Mouse (Mus musculus): ENCODE results near the gene Hist2h2bb. TPM values are rescaled to one million over a fixed set of nuclear protein-coding genes. Genes with fewer than 3 reads are reported as not detected.
"Not testable (repeated sequence)": the region's sequence is repeated elsewhere in the genome, so short reads cannot be mapped to it uniquely, and the experiment has no call there.

Hist2h2bb gene
- polyA plus RNA-seq, 1 experiment from 2014 or later: 15.5 TPM

DNA sequence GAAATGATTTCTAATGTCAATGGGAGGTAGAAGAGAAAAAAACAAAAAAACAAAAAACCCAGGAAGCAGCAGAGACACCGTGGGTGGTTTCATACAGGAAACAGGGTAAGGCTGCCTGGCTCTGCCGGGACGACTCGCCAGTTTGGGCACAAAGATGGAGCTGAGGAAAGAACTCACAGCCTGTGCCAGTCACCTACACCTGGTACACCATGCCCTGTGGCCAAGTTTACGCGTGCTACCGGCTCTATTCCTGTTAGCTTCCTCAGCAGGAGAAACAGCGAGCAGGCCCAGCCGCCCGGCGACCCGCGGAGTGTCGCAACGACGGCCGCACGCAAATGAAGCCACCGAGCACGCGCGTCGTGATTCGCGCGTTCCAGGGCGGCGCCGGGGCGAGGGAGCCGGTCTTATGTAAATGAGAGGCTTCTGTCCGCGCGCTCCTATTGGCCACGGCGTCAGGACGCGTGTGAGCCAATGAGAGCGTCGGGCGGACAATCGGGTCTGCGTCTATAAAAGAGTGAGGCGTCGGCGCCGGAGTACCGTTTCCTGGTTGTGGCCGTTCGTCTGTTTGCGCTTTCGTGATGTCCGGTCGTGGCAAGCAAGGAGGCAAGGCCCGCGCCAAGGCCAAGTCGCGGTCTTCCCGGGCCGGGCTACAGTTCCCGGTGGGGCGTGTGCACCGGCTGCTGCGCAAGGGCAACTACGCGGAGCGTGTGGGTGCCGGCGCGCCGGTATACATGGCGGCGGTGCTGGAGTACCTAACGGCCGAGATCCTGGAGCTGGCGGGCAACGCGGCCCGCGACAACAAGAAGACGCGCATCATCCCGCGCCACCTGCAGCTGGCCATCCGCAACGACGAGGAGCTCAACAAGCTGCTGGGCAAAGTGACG is 24.3 kb upstream of the Hist2h2bb start, which contains the start of gene Hist2h2aa1:
Hist2h2aa1 (plus strand) TSS at position 495 of the 884 bp plus-strand sequence.
- H3K9me3 ChIP-seq, H3K27me3 ChIP-seq, H3K36me3 ChIP-seq: not testable (repeated sequence)
- Histone ChIP-seq H3K4me1 (peaks cover 46% of the 10 kb centered on the region), H3K27ac (peak within 1 kb of the TSS; percentile 99), H3K9ac (peak within 1 kb of the TSS; percentile 83), H3K4me3 (peak within 1 kb of the TSS; percentile 53), H3K4me2 (replicated peaks) (peak within 1 kb of the TSS; percentile 66)
- ATAC-seq (ENCODE audit: low FRiP score, low read depth): peak; percentile 90
- 0% methylated on average over 45 of the region's 88 CpGs for WGBS

DNA sequence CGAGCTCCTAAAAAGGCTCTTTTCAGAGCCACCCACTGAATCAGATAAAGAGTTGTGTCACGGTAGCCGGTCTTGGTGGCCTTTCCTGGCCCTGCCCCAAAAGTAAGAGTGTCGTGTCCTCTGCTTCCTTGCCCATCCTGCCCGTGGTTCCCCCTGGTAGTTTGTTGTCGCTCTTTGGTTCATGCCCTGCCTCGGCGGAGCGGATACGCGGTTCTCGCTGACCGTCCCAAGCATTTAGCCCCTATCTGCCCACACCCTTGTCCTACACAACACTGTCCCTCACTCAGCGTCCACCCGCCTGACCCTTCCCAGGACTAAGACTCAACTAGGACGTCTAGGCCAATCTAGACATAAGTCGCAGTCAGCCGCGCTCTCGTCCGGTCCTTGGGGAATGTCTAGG is 23.5 kb upstream of the Hist2h2bb start:
- 0% methylated on average over 10 of the region's 21 CpGs for WGBS
- H3K36me3 ChIP-seq; H3K9me3 ChIP-seq; H3K27me3 ChIP-seq; ATAC-seq (ENCODE audit: low FRiP score, low read depth): not testable (repeated sequence)
- Histone ChIP-seq H3K27ac (peak overlapping the region; percentile 75; the same call in 1 of the 2 replicates), H3K4me3 (peak overlapping the region; percentile 39), H3K4me2 (replicated peaks) (peak overlapping the region; percentile 53), H3K9ac (0 out of 2 replicates have a peak overlapping the region, but pooled peaks have one; percentile 59), H3K4me1 (peaks cover 50% of the 10 kb centered on the region)

DNA sequence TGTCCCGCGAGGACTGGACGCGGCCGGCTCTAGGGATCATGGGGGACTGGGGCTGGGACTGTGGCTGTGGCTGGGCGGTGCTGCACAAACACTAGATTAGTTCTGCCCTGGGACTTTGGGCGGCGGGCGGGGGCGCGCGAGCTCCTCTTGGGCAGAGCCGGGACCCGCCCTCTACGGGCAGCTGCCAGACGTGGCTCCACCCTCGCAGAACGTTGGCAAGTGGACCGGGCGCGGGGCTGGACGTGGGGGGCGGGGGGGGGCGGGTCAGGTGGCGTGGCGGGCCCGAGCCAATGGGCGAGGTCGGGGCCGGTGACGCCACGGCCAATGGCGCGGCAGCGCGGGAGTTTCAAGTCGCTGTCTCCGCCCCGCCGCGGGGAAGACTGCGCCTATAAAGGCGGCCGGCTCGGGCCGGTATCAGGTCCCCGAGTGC is 23.1 kb upstream of the Hist2h2bb start, which contains the start of gene Hist2h3c1:
Hist2h3c1 (plus strand) TSS at position 259 of the 430 bp plus-strand sequence.
- ATAC-seq (ENCODE audit: low FRiP score, low read depth): peak; percentile 91
- 0% methylated on average over 1 of the region's 47 CpGs for WGBS
- not testable (repeated sequence) for H3K9me3 ChIP-seq

DNA sequence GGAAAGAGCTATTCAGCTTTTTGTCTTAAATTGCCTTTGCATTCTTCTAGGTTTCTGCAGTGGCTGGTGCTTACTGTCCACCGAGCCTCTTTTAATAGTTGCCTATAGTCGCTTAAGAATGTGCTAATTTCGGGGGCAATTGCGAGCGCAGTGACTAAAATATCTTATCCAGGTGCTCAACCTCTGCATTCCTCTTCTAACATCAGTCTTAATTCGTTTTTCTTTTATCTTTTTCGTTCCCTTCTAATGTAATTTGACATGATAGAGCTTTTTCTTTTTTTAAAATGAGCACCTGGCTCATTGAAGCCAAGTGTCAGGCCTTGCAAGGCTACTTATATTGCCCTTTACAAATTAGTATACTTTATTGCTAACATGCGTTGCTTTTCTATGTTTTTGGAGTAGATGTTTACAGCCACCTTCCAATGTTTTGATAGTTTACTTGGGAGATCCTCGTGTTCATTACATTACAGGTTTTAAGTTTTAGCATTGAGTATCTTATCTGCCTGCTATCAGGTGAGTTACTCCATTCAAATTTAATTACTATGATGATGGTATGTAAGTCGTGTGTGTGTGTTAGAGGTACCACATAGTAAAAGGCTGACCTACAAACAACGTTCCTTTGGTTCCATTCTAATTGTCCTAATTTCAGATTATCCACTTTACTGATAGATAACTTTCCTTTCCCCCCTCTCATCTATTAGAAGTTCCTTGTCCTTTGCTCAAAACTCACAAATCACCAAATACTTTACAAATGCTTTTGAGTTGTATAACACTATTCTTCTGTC is 22.0 kb upstream of the Hist2h2bb start:
- Histone ChIP-seq H3K4me1 (peaks cover 50% of the 10 kb centered on the region), H3K9ac (peak overlapping the region; percentile 70), H3K4me2 (replicated peaks) (peak overlapping the region; percentile 64), H3K9me3 (no peaks in the 10 kb centered on the region), H3K36me3 (no peaks in the 10 kb centered on the region), H3K27me3 (no peaks in the 10 kb centered on the region), H3K4me3 (peak overlapping the region; percentile 45), H3K27ac (peak overlapping the region; percentile 70)
- WGBS: 4% methylated on average over 11 of the region's 11 CpGs
- ATAC-seq (ENCODE audit: low FRiP score, low read depth): no peak

More for the DNA sequence above, 23.1 kb upstream of the Hist2h2bb start, which contains the start of gene Hist2h3c1:
- H3K36me3 ChIP-seq, H3K27me3 ChIP-seq: not testable (repeated sequence)
- Histone ChIP-seq H3K9ac (peak within 1 kb of the TSS; percentile 70), H3K4me1 (peaks cover 50% of the 10 kb centered on the region), H3K4me2 (replicated peaks) (peak within 1 kb of the TSS; percentile 64), H3K27ac (peak within 1 kb of the TSS; percentile 75), H3K4me3 (peak within 1 kb of the TSS; percentile 45)

DNA sequence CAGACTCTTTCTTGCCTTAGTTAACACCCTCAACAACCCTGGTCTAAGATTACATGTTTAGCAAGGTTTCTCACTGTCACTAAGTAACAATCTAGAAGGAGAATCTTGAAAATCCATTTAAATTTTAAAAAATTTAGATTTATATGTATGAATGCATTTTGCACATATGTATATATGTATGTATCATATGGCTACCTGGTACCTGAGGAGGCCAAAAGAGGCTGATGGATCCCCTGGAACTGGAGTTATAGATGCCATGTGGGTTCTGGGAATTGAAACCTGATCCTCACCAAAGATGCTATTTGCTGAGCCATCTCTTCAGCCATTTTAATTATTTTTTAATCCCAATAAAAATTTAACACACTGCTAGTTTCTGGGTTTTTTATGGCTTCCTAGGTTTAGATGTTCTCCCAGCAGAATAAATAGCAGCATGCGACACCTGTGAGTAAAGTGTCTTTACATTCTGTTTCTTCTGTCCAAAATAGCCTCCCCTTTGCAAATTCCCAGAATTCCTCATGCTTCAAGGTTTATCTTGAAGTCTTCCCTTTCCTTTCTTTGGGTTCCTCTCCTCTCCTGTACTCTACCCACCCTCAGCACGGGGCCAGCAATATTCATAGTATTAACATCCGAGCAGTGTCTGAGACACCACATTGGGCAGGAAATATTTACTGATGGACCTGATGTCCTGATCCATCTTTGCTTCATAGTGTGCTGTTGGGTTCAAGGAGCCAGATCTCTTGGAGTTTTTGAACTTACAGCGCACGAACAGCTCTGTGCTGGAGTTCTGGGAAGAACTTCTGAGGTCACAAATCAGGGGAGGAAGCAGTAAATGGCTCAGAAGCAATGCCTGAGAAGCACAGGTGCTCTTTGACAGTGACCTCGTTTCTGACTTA is 21.2 kb upstream of the Hist2h2bb start:
- WGBS: 34% methylated on average over 6 of the region's 6 CpGs
- no peak for ATAC-seq (ENCODE audit: low FRiP score, low read depth)
- Histone ChIP-seq H3K4me2 (replicated peaks) (peak overlapping the region; percentile 64), H3K4me1 (peaks cover 50% of the 10 kb centered on the region), H3K9me3 (no peaks in the 10 kb centered on the region), H3K36me3 (no peaks in the 10 kb centered on the region), H3K27ac (no peak overlapping the region), H3K9ac (peak overlapping the region; percentile 70), H3K27me3 (peaks cover 4% of the 10 kb centered on the region; the same call in 1 of the 2 replicates), H3K4me3 (peak overlapping the region; percentile 45)

DNA sequence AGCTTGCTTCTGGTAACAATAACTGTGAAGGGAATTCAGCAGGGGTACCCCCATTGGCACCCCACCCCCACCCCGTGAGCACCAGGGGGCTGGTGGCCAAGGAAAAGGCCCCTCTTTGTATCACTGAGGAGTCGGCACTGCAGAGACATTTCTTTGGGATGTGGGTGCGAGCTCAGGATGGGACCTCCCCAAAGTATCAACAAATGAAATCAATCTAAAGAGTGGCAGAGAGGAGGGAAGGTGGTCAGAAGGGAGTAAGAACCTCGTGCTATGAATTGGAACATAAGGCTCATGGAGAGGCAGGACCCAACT is 20.6 kb upstream of the Hist2h2bb start:
- no peak overlapping the region for H3K9ac ChIP-seq
- H3K9me3 ChIP-seq: no peaks in the 10 kb centered on the region
- no peak for ATAC-seq (ENCODE audit: low FRiP score, low read depth)
- WGBS: 57% methylated on average over 4 of the region's 4 CpGs
- peak overlapping the region; percentile 45; the same call in 1 of the 2 replicates for H3K4me3 ChIP-seq
- H3K27ac ChIP-seq: no peak overlapping the region
- H3K36me3 ChIP-seq: no peaks in the 10 kb centered on the region
- H3K27me3 ChIP-seq: peaks cover 5% of the 10 kb centered on the region; the same call in 1 of the 2 replicates
- H3K4me1 ChIP-seq: peaks cover 46% of the 10 kb centered on the region
- H3K4me2 ChIP-seq (replicated peaks): peak overlapping the region; percentile 64

DNA sequence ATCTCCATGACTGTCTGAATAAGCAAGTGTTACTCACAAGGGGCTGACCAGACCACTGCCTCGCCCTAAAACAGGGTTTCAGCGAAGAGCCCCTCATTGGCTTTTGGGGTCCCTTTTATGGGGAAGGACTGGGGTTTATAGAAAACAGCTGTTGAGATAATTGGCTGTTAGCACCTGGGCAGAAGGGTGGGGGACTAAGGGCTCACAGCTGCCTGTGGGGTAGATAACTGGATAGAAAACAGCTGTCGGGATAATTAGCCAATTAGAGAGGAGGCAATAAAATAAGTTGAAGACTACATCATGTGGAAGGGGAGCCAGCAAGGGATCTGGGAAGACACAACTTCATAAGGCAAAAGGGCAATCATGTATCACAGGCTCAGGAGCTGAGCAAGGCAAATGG is 18.7 kb upstream of the Hist2h2bb start:
- Histone ChIP-seq H3K9me3 (no peaks in the 10 kb centered on the region), H3K4me3 (no peak overlapping the region), H3K27ac (no peak overlapping the region), H3K4me1 (peaks cover 38% of the 10 kb centered on the region), H3K4me2 (replicated peaks) (peak overlapping the region; percentile 19; the same call in 1 of the 2 replicates), H3K36me3 (no peaks in the 10 kb centered on the region), H3K9ac (no peak overlapping the region), H3K27me3 (peaks cover 5% of the 10 kb centered on the region; the same call in 1 of the 2 replicates)
- no peak for ATAC-seq (ENCODE audit: low FRiP score, low read depth)
- 17% methylated on average over 3 of the region's 3 CpGs for WGBS

DNA sequence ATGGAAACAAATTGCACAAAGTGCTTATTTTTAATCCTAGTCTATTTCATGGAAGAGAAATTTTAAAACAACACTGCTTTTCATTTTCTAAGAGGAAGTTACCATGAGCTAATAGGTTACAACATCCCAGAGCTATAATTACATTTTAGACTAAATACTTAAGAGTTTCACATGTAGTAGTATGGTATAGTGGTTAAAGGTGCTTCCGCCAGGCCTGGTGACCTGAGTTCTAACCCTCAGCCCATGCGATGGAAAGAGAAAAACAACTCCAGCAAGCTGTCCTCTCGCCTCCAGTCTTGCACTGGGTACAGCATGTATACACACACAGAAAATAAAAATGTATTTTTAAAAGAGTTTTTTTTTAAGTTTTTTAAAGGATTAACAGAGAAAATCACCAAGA is 17.8 kb upstream of the Hist2h2bb start:
- Histone ChIP-seq H3K27ac (no peak overlapping the region), H3K4me3 (no peak overlapping the region), H3K9me3 (no peaks in the 10 kb centered on the region), H3K4me2 (replicated peaks) (no peak overlapping the region), H3K36me3 (no peaks in the 10 kb centered on the region), H3K4me1 (peaks cover 44% of the 10 kb centered on the region), H3K27me3 (peaks cover 5% of the 10 kb centered on the region; the same call in 1 of the 2 replicates), H3K9ac (no peak overlapping the region)
- WGBS: 75% methylated on average over 3 of the region's 3 CpGs
- ATAC-seq (ENCODE audit: low FRiP score, low read depth): no peak

DNA sequence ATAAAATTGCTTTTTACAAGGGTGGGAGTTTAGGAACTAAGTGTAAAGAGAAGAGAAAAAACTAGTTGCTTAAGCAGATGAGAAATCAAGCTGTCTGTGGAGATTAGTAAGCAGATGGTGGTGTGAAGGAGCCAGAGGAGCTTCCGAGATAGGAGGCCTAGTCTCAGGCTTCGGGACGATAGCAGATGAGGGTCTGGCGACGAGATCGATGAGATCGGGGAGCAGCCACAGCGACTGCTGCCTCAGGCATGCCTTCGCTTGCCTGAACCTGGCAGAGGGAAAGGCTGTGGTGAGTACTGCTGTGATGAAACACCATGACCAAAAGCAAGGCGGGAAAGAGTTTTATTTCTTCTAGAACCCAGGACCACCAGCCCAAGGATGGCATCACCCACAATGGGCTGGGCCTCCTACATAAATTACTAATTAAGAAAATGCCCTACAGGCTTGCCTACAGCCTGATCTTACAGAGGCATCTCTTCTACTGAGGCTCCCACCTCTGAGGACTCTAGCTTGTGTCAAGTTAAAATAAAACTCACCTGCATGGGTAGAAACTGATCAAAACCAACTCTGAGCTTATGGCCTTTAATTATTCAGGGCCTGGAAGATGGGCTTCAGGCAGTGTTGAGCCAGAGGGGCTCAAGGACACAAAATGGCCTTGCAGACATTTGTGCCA is 14.7 kb upstream of the Hist2h2bb start:
- Histone ChIP-seq H3K9me3 (no peaks in the 10 kb centered on the region), H3K4me2 (replicated peaks) (peak overlapping the region; percentile 21; the same call in 1 of the 2 replicates)
- ATAC-seq (ENCODE audit: low FRiP score, low read depth): no peak

DNA sequence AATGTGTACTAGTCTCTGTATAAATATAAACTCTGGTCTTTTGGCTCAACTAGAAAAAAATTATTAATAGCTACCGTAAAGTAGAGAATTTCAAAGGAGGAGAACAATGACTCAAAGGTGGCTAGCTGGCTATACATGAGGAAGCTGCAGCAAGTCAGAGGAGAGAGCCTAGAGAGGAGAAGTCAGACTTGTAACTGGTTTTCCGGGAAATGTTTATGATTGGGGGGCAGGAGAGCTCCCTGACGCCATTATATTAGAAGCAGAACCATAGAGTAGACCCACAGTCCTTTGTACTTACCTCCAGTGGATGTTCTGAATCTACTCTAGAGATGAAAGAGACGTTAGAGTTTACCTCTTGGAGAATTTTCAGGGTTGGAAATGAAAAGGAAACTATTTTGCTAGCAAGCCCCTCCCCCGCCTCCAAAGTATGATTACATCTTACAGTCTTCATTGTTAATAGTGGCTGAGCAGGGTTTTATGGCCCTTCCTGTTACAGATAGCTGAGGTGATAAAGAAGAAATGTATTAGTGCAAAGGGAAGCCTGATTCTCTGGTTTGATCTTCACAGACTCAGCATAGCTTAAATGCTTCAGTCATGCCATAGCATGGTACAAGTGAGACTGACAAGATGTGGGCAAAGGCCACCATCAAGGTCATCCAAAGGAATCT is 13.5 kb upstream of the Hist2h2bb start:
- Histone ChIP-seq H3K4me2 (replicated peaks) (no peak overlapping the region), H3K27me3 (peaks cover 5% of the 10 kb centered on the region; the same call in 1 of the 2 replicates), H3K9ac (no peak overlapping the region), H3K4me3 (no peak overlapping the region), H3K36me3 (no peaks in the 10 kb centered on the region), H3K9me3 (no peaks in the 10 kb centered on the region), H3K27ac (no peak overlapping the region), H3K4me1 (peaks cover 7% of the 10 kb centered on the region)
- 65% methylated on average over 5 of the region's 5 CpGs for WGBS
- ATAC-seq (ENCODE audit: low FRiP score, low read depth): no peak

More for the DNA sequence above, 14.7 kb upstream of the Hist2h2bb start:
- Histone ChIP-seq H3K27ac (no peak overlapping the region), H3K27me3 (peaks cover 5% of the 10 kb centered on the region; the same call in 1 of the 2 replicates), H3K9ac (no peak overlapping the region), H3K4me3 (no peak overlapping the region), H3K4me1 (peaks cover 18% of the 10 kb centered on the region), H3K36me3 (no peaks in the 10 kb centered on the region)
- WGBS: 42% methylated on average over 10 of the region's 10 CpGs

All from limb, embryonic 13.5 days (tissue).